Mouse (Mus musculus): ENCODE measurements around the gene Wdr62. TPM values are rescaled to one million over a fixed set of nuclear protein-coding genes. Genes with fewer than 3 reads are reported as not detected.

Wdr62 gene
- total RNA-seq (2014; rRNA removed; ENCODE audit: low replicate concordance), result 3.4 and 5.2 TPM in 2 replicates
- 2.6 and 3.2 TPM in 2 replicates for polyA plus RNA-seq (2015; fragmentation: Nextera tagmentation; extraction: Ambion mirVana)

GRCm38 (mm10) chr7:30279951-30280669, at the start of gene Wdr62, which contains the start of gene Thap8:
Wdr62 (minus strand) TSS chr7:30280419.
Thap8 (plus strand) TSS chr7:30280094.
- ATAC-seq (ENCODE audit: insufficient read depth, low read depth), result peak; percentile 96

GRCm38 (mm10) chr7:30328379-30328778, 48.2 kb upstream of the Wdr62 start:
- H3K4me3 ChIP-seq (ENCODE audit: low read depth, low read length), result no peak overlapping the region
- peaks cover 19% of the 10 kb centered on the region; the same call in 1 of the 2 replicates for H3K4me1 ChIP-seq (ENCODE audit: control insufficient read depth, insufficient read depth)
- H3K27me3 ChIP-seq (ENCODE audit: control insufficient read depth, insufficient read depth, low read length), result no peaks in the 10 kb centered on the region
- H3K4me2 ChIP-seq (ENCODE audit: low read depth, low read length), result no peak overlapping the region
- no peak overlapping the region for H3K27ac ChIP-seq (ENCODE audit: low read depth)
- ATAC-seq (ENCODE audit: insufficient read depth, low read depth) (no peak), DNase-seq (ENCODE audit: low spot score) (no peak)
- TF ChIP-seq CTCF (IDR thresholded peaks at IDR 0.05; ENCODE audit: low read depth) (no peak), EP300 (IDR thresholded peaks at IDR 0.05; ENCODE audit: low read depth) (no peak)
- no peak overlapping the region for H3K9ac ChIP-seq (replicated peaks; ENCODE audit: low read depth, low read length)
- H3K9me3 ChIP-seq (replicated peaks; ENCODE audit: control insufficient read depth, low read length), result no peaks in the 10 kb centered on the region
- WGBS, result 54% methylated on average over 10 of the region's 10 CpGs
- no peaks in the 10 kb centered on the region for H3K36me3 ChIP-seq (replicated peaks; ENCODE audit: control insufficient read depth, insufficient read depth, low read length)

More at GRCm38 (mm10) chr7:30279951-30280669, at the start of gene Wdr62, which contains the start of gene Thap8:
- Histone ChIP-seq H3K9ac (replicated peaks; ENCODE audit: low read depth, low read length) (peak within 1 kb of the TSS; percentile 51), H3K4me1 (ENCODE audit: control insufficient read depth, insufficient read depth) (peaks cover 5% of the 10 kb centered on the region), H3K4me2 (ENCODE audit: low read depth, low read length) (peak within 1 kb of the TSS; percentile 82), H3K27me3 (ENCODE audit: control insufficient read depth, insufficient read depth, low read length) (no peaks in the 10 kb centered on the region), H3K36me3 (replicated peaks; ENCODE audit: control insufficient read depth, insufficient read depth, low read length) (no peaks in the 10 kb centered on the region), H3K4me3 (ENCODE audit: low read depth, low read length) (peak within 1 kb of the TSS; percentile 77), H3K9me3 (replicated peaks; ENCODE audit: control insufficient read depth, low read length) (no peaks in the 10 kb centered on the region), H3K27ac (ENCODE audit: low read depth) (peak within 1 kb of the TSS; percentile 98)
- WGBS, result under 1% methylated on average over 49 of the region's 49 CpGs
- DNase-seq (ENCODE audit: low spot score), result peak; percentile 96
- TF ChIP-seq EP300 (IDR thresholded peaks at IDR 0.05; ENCODE audit: low read depth) (no peak; the same call in none of the 2 replicates), CTCF (IDR thresholded peaks at IDR 0.05; ENCODE audit: low read depth) (no peak)

- no peaks in the 10 kb centered on the region for H3K9me3 ChIP-seq (replicated peaks; ENCODE audit: control insufficient read depth, low read length)
- WGBS, result 41% methylated on average over 15 of the region's 15 CpGs
- no peak overlapping the region for H3K9ac ChIP-seq (replicated peaks; ENCODE audit: low read depth, low read length)
- no peak overlapping the region for H3K4me3 ChIP-seq (ENCODE audit: low read depth, low read length)
- no peak overlapping the region for H3K27ac ChIP-seq (ENCODE audit: low read depth)
- ATAC-seq (ENCODE audit: insufficient read depth, low read depth) (no peak; the same call in 1 of the 2 replicates), DNase-seq (ENCODE audit: low spot score) (no peak)
- TF ChIP-seq CTCF (IDR thresholded peaks at IDR 0.05; ENCODE audit: low read depth) (no peak), EP300 (IDR thresholded peaks at IDR 0.05; ENCODE audit: low read depth) (no peak)
- no peaks in the 10 kb centered on the region for H3K27me3 ChIP-seq (ENCODE audit: control insufficient read depth, insufficient read depth, low read length)
- H3K4me1 ChIP-seq (ENCODE audit: control insufficient read depth, insufficient read depth), result peaks cover 14% of the 10 kb centered on the region; the same call in 1 of the 2 replicates
- H3K4me2 ChIP-seq (ENCODE audit: low read depth, low read length), result no peak overlapping the region
- no peaks in the 10 kb centered on the region for H3K36me3 ChIP-seq (replicated peaks; ENCODE audit: control insufficient read depth, insufficient read depth, low read length)
Measured at GRCm38 (mm10) chr7:30327140-30327539, 46.9 kb upstream of the Wdr62 start.

- no peak overlapping the region for H3K4me2 ChIP-seq (ENCODE audit: low read depth, low read length)
- H3K9ac ChIP-seq (replicated peaks; ENCODE audit: low read depth, low read length), result no peak overlapping the region
- peaks cover 8% of the 10 kb centered on the region; the same call in 1 of the 2 replicates for H3K4me1 ChIP-seq (ENCODE audit: control insufficient read depth, insufficient read depth)
- TF ChIP-seq CTCF (IDR thresholded peaks at IDR 0.05; ENCODE audit: low read depth), result no peak
- TF ChIP-seq EP300 (IDR thresholded peaks at IDR 0.05; ENCODE audit: low read depth), result no peak
- H3K27ac ChIP-seq (ENCODE audit: low read depth), result no peak overlapping the region
- DNase-seq (ENCODE audit: low spot score), result no peak
- no peaks in the 10 kb centered on the region for H3K9me3 ChIP-seq (replicated peaks; ENCODE audit: control insufficient read depth, low read length)
- H3K4me3 ChIP-seq (ENCODE audit: low read depth, low read length), result no peak overlapping the region
- H3K27me3 ChIP-seq (ENCODE audit: control insufficient read depth, insufficient read depth, low read length), result no peaks in the 10 kb centered on the region
- no peaks in the 10 kb centered on the region for H3K36me3 ChIP-seq (replicated peaks; ENCODE audit: control insufficient read depth, insufficient read depth, low read length)
- ATAC-seq (ENCODE audit: insufficient read depth, low read depth), result no peak
Measured at GRCm38 (mm10) chr7:30326427-30326826, 46.2 kb upstream of the Wdr62 start.

GRCm38 (mm10) chr7:30325364-30325763, 45.1 kb upstream of the Wdr62 start:
- Histone ChIP-seq H3K36me3 (replicated peaks; ENCODE audit: control insufficient read depth, insufficient read depth, low read length) (no peaks in the 10 kb centered on the region), H3K4me1 (ENCODE audit: control insufficient read depth, insufficient read depth) (peaks cover 11% of the 10 kb centered on the region), H3K9ac (replicated peaks; ENCODE audit: low read depth, low read length) (no peak overlapping the region), H3K27ac (ENCODE audit: low read depth) (no peak overlapping the region), H3K4me2 (ENCODE audit: low read depth, low read length) (no peak overlapping the region), H3K9me3 (replicated peaks; ENCODE audit: control insufficient read depth, low read length) (no peaks in the 10 kb centered on the region), H3K27me3 (ENCODE audit: control insufficient read depth, insufficient read depth, low read length) (no peaks in the 10 kb centered on the region), H3K4me3 (ENCODE audit: low read depth, low read length) (no peak overlapping the region)
- no peak for ATAC-seq (ENCODE audit: insufficient read depth, low read depth)
- no peak for DNase-seq (ENCODE audit: low spot score)
- TF ChIP-seq EP300 (IDR thresholded peaks at IDR 0.05; ENCODE audit: low read depth) (no peak), CTCF (IDR thresholded peaks at IDR 0.05; ENCODE audit: low read depth) (peak; percentile 41)
- 52% methylated on average over 2 of the region's 2 CpGs for WGBS
